Mouse (Mus musculus) naive thymus-derived CD4-positive, alpha-beta T cell, adult 2 months (primary cell): ENCODE measurements around the gene Zfp786.
"Not testable (repeated sequence)": the region's sequence is repeated elsewhere in the genome, so short reads cannot be mapped to it uniquely, and the experiment has no call there.

Experiments used
- DNase-seq: peaks from one replicate; pipeline ENCODE4 v3.0.0-alpha.2; 2011; ENCODE audit warnings: low read depth

Gene Zfp786

DNA sequence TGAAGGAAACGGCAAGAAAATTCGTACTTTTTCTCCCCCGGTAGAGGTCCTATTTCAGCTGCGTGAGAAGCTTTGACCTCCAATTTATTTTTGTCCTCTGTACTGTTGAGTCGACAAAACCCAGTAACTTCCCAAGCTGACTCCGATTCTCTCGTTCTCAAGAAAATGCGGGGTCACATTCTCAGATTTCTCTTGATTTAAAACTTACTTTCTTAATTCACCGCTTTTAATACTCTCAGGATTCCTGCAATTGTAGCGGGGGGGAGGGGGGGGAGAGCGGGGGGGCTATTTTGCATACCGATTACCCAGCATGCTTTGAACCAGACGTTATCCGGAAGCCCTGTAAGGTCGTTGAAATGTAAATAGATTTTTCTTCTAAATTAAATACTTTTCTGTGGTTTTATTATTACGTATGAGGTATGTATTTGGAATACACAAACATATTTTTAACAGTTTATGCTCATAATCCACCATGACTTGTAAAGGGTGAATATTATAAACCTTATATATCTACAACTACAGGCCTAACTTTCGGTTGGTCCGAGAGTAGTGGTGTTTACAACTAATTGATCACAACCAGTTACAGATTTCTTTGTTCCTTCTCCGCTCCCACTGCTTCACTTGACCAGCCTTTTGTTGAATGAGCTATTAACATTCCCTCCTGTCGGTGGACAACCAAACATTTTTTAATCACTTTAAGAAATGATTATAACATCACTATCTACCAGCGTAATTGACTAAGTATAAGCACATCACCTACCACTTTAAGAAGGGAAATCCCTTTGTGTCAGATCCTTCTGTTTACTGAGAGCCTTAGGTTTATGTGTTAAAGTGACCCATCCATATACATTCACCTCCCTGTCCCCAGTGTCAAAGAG is 49.3 kb downstream of the Zfp786 start:
- peak; percentile 91 for DNase-seq

DNA sequence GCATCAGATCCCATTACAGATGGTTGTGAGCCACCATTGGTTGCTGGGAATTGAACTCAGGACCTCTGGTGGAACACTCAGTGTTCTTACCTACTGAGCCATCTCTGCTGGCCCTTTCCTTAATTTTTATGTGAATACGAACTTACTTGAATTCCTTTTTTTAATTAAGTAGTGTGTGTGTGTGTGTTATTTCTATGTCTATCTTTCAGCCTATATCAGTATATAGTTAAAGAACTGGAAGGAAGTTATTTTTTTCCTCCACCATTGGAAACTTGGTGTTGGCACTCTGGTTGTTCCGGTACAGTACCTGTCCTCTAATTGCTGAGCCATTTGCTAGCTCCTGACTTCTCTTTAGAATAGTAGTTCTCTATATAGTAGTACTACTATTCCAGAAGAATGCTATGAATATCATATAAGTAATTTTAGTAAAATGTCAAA is 50.1 kb downstream of the Zfp786 start:
- DNase-seq = no peak

DNA sequence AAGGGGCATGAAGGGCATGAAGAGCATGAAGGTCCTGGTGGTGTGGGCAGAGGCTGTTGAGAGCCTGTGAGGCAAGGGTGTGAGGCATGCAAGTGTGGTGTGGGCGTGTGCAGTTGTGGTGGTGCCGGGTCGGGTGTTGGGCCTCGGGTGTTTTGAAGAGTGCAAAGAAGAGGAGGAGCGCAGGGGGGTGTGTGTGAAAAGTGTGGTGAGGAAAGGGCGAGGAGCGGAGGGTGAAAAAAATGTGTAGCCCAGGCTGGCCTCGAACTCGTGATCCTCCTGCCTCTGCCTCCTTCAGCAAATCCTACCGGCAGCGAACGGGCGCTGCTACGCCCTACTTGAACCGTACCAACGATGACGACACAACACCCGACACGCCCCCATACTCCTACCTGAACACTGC is 58.9 kb downstream of the Zfp786 start:
- DNase-seq = peak; percentile 67

DNA sequence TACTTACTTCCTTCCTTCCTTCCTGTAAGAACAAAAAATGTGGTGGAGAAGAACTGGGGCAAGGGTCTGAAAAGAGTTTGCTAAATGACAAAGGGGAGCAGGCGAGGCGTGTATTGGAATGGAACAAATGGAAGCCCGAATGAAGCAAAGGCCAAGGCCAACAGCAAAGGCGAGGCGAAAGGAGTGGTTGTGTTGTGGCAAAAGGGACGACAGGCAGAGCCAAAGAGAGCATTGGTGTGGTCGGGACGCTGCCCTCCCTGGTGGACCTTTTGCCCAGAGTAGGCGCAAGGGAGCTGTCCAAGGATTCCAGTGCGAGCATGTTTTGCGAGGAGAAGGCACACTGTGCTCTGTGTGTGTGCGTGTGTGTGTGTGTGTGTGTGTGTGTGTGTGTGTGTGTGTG is 59.6 kb downstream of the Zfp786 start:
- not testable (repeated sequence) for DNase-seq

DNA sequence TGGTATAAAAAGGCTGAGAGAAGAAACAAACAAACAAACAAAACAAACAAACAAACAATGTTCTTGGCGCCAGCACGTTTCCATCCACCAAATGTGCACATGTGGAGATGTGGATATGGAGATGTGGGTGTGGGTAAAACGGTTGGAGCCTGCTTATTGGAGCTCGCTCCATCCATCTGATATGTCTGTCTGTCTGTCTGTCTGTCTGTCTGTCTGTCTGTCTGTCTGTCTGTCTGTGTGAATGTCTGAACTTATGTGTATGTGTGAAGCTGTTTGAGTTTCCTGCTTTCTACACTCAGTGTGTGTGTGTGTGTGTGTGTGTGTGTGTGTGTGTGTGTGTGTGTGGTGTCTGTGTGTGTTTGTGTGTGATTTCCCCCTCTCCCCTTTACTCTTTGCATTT is 60.8 kb downstream of the Zfp786 start:
- DNase-seq = not testable (repeated sequence)
